Mouse (Mus musculus) kidney, embryonic 16.5 days (tissue): ENCODE results near the gene Pigr. TPM values are rescaled to one million over a fixed set of nuclear protein-coding genes. Genes with fewer than 3 reads are reported as not detected.

Experiments used
- ATAC-seq: fragments of 200-750 bp; cut with Nextera tagmentation; 2 replicates; pipeline ENCODE4 v1.8.0; 2017; ENCODE audit warnings: moderate TSS enrichment; ENCODE audit not compliant: low FRiP score, low TSS enrichment
- H3K27ac ChIP-seq: fragments of 300-500 bp; sonication (generic); 2 replicates; pipeline ENCODE4 v1.5.1; 2014; ENCODE audit warnings: low read length
- H3K27me3 ChIP-seq: fragments of 300-500 bp; sonication (generic); 2 replicates; pipeline ENCODE4 v1.6.1; 2014; ENCODE audit warnings: low read length, control low read depth, mixed read lengths; ENCODE audit not compliant: insufficient read depth
- H3K36me3 ChIP-seq: fragments of 300-500 bp; sonication (generic); 2 replicates; pipeline ENCODE4 v1.6.1; 2014; ENCODE audit warnings: low read length, control low read depth, mixed read lengths; ENCODE audit not compliant: insufficient read depth
- H3K4me1 ChIP-seq: fragments of 300-500 bp; sonication (generic); 2 replicates; pipeline ENCODE4 v1.6.1; 2014; ENCODE audit warnings: low read length, control low read depth, mixed read lengths; ENCODE audit not compliant: insufficient read depth
- H3K4me2 ChIP-seq: fragments of 300-500 bp; sonication (generic); replicated peaks from 2 replicates; pipeline ENCODE4 v1.6.1; 2014; ENCODE audit warnings: low read depth, low read length
- H3K4me3 ChIP-seq: fragments of 300-500 bp; sonication (generic); 2 replicates; pipeline ENCODE4 v1.5.1; 2014; ENCODE audit warnings: mild to moderate bottlenecking, low read length
- H3K9ac ChIP-seq: fragments of 300-500 bp; sonication (generic); replicated peaks from 2 replicates; pipeline ENCODE4 v1.6.1; 2014; ENCODE audit warnings: low read length
- H3K9me3 ChIP-seq: fragments of 300-500 bp; sonication (generic); 2 replicates; pipeline ENCODE4 v1.6.1; 2016; ENCODE audit warnings: low read length, control low read depth
- WGBS: fragments of 180-500 bp; shearing (Covaris S2); extraction: QIAGEN DNeasy Blood & Tissue Kit; methylation state at CpG from one replicate; pipeline ENCODE4 v1.1.7; 2014; 5-methylcytosine and 5-hydroxymethylcytosine counted together
- polyA plus RNA-seq: library from polyadenylated mRNA; unstranded; fragments of >200 nt; fragmentation: Nextera tagmentation; extraction: Ambion mirVana; gene quantifications from 2 replicates; pipeline ENCODE4 v1.2.1, GENCODE M21; 2015

Gene Pigr
- not detected in 2 replicates for polyA plus RNA-seq

DNA sequence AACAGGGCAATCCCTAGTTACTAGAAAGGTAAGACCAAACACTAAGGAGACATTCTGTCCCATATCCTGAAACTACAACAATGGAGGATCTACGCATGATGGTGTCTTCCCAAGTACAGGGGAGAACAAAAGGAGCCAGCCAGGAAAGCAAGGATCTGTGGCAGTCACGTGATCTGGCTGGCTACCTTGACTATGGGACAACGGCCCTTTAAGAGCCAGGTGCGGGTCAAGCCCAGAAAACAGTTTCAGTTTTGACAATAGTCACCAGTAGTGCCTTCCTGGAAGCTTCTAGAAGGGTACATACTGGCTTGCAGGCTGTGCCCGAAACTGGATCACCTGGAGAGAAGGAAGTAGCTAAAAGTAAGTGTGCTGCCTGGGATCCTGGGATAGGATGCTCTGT lies at the start of gene Pigr:
TSS of gene Pigr (plus strand) at position 237 of the 400 bp plus-strand sequence.
- Histone ChIP-seq H3K4me3 (no peak within 1 kb of the TSS), H3K4me1 (peaks cover 6% of the 10 kb centered on the region; the same call in 1 of the 2 replicates), H3K4me2 (no peak within 1 kb of the TSS), H3K27me3 (no peaks in the 10 kb centered on the region), H3K27ac (no peak within 1 kb of the TSS), H3K9me3 (no peaks in the 10 kb centered on the region), H3K9ac (no peak within 1 kb of the TSS), H3K36me3 (no peaks in the 10 kb centered on the region)
- 89% methylated on average over 5 of the region's 5 CpGs for WGBS
- no peak for ATAC-seq

DNA sequence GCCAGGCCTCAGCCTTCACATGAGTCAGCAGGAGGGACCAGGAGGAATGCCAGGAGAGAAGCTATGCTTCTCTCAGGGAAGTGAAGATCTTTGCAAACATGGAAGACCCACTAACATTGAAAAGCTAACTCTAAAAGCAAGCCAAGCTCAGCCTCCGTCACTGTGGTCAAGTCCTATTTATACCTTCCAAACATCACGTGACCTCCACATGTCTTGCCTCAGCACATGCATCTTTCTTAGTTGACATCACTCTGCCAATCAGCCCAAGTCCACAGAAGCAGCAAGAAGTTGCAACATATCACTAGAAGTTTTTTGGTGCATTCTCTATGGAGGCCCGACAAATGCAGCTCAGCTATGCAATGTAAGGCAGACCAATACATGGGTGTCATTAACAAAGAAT lies 46.6 kb upstream of the Pigr start:
- Histone ChIP-seq H3K9ac (no peak overlapping the region), H3K4me3 (no peak overlapping the region), H3K4me2 (no peak overlapping the region), H3K4me1 (no peaks in the 10 kb centered on the region), H3K27ac (no peak overlapping the region), H3K27me3 (no peaks in the 10 kb centered on the region), H3K9me3 (no peaks in the 10 kb centered on the region), H3K36me3 (no peaks in the 10 kb centered on the region)
- 90% methylated on average over 3 of the region's 3 CpGs for WGBS
- ATAC-seq: no peak

DNA sequence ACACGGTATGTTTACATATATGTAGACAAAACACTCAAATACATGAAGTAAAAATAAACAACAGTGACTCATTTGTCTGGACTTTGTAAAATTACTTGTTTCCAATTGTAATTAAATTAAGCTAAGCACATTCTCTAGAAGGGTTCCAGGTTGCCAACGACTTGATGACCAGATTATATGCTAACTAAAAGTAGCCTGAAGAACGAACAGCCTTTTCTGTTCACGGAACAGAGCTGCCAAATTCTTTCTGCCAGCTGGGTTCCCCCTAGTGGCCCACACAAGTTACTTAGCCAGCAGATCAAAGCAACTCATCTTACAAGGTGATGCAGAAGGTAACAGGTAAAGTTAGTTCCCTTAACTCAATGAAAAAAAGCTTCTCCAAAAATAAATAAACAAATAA lies 42.4 kb upstream of the Pigr start:
- H3K4me1 ChIP-seq: no peaks in the 10 kb centered on the region
- H3K9me3 ChIP-seq: no peaks in the 10 kb centered on the region
- no peak overlapping the region for H3K9ac ChIP-seq
- H3K27me3 ChIP-seq: no peaks in the 10 kb centered on the region
- H3K4me2 ChIP-seq: no peak overlapping the region
- no peak overlapping the region for H3K27ac ChIP-seq
- no peak overlapping the region for H3K4me3 ChIP-seq
- WGBS: 24% methylated on average over 4 of the region's 4 CpGs
- ATAC-seq: no peak
- H3K36me3 ChIP-seq: no peaks in the 10 kb centered on the region

DNA sequence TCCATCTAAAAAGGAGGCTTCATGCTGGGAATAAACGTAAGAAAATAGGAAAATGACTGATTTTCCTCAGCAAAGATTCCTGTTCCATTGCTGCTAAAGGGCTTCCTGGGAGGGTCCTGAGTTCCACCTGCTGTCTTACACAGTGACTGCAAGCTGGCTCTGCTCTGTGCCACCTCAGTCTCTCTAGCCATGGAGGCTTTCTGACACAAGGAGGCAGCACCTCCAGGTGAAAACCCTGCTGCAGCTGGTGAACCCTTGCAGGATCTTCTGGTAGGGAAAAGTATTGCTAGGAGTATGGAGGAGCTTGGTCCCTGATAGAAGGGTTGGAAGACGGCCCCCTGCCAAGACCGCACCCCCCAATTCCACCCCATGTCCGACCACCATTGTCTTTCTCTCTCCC lies 39.5 kb upstream of the Pigr start:
- no peak overlapping the region for H3K27ac ChIP-seq
- H3K4me2 ChIP-seq: no peak overlapping the region
- H3K36me3 ChIP-seq: no peaks in the 10 kb centered on the region
- H3K4me3 ChIP-seq: no peak overlapping the region
- H3K4me1 ChIP-seq: no peaks in the 10 kb centered on the region
- H3K27me3 ChIP-seq: no peaks in the 10 kb centered on the region
- ATAC-seq: no peak
- no peak overlapping the region for H3K9ac ChIP-seq
- peaks cover under 1% of the 10 kb centered on the region; the same call in 1 of the 2 replicates for H3K9me3 ChIP-seq
- WGBS: 40% methylated on average over 4 of the region's 4 CpGs

DNA sequence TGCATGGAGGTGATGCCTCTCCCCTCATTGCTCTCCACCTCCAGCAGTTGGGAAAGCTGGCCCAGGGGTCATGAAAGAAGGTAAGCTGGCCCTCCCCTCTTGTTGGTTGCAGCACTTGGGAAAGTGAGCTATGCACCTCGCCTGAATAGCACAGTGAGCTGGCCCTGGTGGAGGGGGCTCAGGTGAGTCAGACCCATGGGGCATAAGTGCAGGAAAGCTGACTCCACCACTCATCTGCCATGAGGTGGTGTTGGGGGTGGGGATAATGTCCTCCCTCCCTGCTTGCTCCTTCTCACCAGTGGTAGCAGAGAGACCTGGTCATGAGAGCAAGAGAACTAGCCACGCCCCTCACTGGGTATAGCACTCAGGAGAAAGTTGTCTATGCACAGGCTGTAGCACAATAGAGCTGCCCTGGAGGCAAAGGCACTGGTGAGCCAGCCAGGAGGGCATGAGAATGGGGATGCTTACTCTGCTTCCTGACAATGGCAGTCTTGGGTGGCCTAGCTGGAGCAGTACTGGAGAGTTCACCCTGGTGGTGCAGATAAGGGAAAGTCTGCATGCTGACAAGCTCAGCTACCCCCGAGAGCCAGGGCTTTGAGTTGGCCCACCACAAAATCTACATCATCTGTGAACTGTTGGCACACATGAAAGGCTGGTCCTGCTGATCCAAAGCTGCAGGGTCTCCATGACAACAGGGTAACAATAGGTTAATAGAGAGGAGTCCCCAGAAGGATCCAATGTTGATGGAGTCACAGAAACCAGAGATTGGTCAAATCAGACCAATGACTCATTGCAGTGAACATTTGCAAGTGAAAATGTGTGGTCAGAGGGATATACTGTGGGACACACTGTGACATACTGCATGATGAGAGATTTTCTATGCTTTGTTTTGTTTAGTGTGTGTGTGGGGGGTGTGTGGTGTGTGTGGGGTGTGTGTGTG lies 36.7 kb upstream of the Pigr start:
- H3K36me3 ChIP-seq: no peaks in the 10 kb centered on the region

DNA sequence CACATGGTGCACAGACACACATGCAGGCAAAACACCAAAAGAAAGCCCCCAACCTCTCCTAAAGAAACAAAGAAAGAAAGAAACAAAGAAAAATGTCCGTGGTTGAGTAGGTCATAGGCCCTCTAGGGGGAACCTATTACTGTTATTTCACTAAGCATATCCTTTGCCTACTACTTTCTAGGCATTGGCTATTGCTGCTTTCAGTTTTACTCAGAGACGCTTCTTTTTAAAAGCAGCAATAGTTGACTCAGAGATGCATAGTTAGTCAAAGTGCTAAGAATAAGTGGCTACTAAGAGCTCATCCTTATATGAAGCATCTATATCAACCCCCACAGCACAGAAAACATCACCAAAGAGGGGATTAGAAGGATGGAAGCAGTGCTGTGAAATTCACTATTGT lies 31.2 kb upstream of the Pigr start:
- Histone ChIP-seq H3K27ac (no peak overlapping the region), H3K27me3 (no peaks in the 10 kb centered on the region), H3K4me2 (no peak overlapping the region), H3K4me1 (no peaks in the 10 kb centered on the region), H3K9ac (no peak overlapping the region), H3K9me3 (peaks cover 4% of the 10 kb centered on the region), H3K4me3 (no peak overlapping the region), H3K36me3 (no peaks in the 10 kb centered on the region)
- no peak for ATAC-seq
- WGBS: 74% methylated on average over 2 of the region's 2 CpGs

More for the DNA sequence above, 36.7 kb upstream of the Pigr start:
- Histone ChIP-seq H3K4me1 (no peaks in the 10 kb centered on the region), H3K9ac (no peak overlapping the region), H3K27me3 (no peaks in the 10 kb centered on the region), H3K9me3 (peaks cover 4% of the 10 kb centered on the region), H3K4me2 (no peak overlapping the region), H3K4me3 (no peak overlapping the region), H3K27ac (no peak overlapping the region)
- ATAC-seq: no peak
- WGBS: 69% methylated on average over 3 of the region's 3 CpGs

DNA sequence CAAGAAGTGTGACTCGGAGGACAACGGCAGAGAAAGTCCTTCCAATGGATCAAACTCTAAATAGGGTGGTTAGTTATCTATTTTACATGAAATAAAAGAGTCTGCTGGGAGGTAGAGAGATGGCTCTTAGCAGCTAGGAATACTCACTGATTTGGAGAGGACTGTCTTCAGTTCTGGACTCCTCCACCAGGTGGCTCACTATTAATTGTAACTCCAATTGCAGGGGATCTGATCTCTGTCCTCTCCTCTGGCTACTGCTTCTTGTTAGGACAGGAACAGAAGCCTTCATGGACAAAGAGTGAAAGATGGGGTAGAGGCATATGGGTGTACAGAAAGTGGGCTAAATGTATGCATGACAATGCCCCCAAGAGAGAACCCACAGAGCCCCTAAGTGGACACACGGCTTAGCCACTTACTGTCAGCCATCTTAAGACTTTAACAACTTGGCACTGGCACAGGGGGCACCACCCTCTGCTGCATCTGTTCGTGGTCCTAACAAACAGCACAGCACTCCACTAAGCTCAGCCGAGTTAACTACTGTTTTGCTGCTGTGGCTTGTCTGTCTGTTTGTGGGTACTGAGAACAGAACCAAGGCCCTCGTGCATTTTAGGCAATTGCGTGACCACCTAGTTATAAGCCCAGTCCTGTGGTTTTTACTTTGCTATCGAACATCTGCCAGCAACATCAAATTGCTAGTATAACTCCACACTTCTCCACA lies 29.4 kb upstream of the Pigr start:
- Histone ChIP-seq H3K27ac (no peak overlapping the region), H3K4me1 (no peaks in the 10 kb centered on the region), H3K36me3 (no peaks in the 10 kb centered on the region), H3K4me2 (no peak overlapping the region), H3K9me3 (peaks cover 3% of the 10 kb centered on the region), H3K4me3 (no peak overlapping the region), H3K9ac (no peak overlapping the region), H3K27me3 (no peaks in the 10 kb centered on the region)
- ATAC-seq: no peak
- 81% methylated on average over 8 of the region's 8 CpGs for WGBS

DNA sequence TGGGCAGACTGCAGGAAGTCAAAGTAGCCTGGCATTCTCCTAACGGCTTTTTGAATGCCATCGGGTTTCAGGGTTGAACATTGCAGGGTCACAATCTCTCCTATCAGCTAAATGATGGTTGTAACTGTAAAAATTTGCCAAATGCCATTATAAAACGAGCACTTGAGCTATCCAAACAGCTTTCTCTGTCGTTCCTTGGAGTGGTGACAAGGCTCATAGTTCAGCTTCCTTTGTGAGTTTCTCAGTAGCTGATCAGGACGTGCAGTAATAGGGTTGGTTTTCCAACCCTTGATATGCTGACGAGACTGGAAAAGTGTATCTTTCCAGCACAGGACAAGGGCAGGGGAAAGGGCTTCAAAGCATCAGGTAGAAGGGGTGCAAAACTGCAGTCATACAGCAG lies 28.4 kb upstream of the Pigr start:
- WGBS: 51% methylated on average over 6 of the region's 6 CpGs
- no peak overlapping the region for H3K4me3 ChIP-seq
- no peaks in the 10 kb centered on the region for H3K36me3 ChIP-seq
- no peak for ATAC-seq
- H3K27me3 ChIP-seq: no peaks in the 10 kb centered on the region
- H3K27ac ChIP-seq: no peak overlapping the region
- H3K9me3 ChIP-seq: no peaks in the 10 kb centered on the region
- no peak overlapping the region for H3K4me2 ChIP-seq
- no peaks in the 10 kb centered on the region for H3K4me1 ChIP-seq
- no peak overlapping the region for H3K9ac ChIP-seq

DNA sequence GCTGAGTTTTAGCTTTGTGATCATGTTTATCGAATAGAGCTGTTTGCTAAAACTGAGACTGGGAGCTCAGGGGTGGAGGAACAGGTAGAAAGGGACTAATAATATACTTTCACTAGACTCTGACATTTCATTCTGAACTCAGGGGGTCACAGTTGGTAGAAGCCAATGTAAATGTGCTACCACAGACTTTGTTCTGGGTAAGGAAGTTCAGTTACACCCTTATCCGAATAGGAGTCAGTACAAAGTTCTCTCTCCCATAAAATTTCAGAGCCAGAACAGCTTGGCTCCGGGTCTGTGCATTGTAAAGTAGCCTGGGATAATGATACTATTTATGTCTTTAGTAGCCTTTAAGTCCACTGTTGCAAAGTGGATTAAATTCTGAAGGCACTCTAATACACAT lies 27.9 kb upstream of the Pigr start:
- Histone ChIP-seq H3K9me3 (no peaks in the 10 kb centered on the region), H3K27ac (no peak overlapping the region), H3K36me3 (no peaks in the 10 kb centered on the region), H3K4me2 (no peak overlapping the region), H3K27me3 (no peaks in the 10 kb centered on the region), H3K9ac (no peak overlapping the region), H3K4me1 (no peaks in the 10 kb centered on the region), H3K4me3 (no peak overlapping the region)
- WGBS: 54% methylated on average over 3 of the region's 3 CpGs
- no peak for ATAC-seq

DNA sequence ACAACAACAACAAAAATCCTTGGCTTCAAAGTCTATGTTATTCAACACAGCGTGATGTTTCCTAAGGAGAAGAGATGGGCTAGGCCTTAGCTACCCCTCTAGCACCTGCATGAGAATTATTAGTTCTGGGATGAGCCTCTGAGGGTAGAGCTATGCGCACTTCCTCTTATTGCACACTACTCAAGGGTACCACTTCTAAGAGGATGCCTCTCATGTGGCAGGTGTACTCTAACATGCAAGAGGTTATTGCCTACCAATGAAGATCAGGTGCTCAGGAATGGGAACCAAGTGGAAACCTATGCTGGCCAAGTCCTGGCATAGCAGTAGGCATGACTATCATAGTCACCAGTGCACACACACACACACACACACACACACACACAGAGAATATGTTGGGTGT lies 27.1 kb upstream of the Pigr start:
- Histone ChIP-seq H3K4me1 (no peaks in the 10 kb centered on the region), H3K9me3 (no peaks in the 10 kb centered on the region), H3K9ac (no peak overlapping the region), H3K36me3 (no peaks in the 10 kb centered on the region), H3K4me3 (no peak overlapping the region), H3K4me2 (no peak overlapping the region), H3K27me3 (no peaks in the 10 kb centered on the region), H3K27ac (no peak overlapping the region)
- WGBS: 86% methylated on average over 2 of the region's 2 CpGs
- no peak for ATAC-seq
